Mouse (Mus musculus) hematopoietic stem cell, adult 5-6 weeks (primary cell): ENCODE results near the gene Lgals1. TPM values are rescaled to one million over a fixed set of nuclear protein-coding genes. Genes with fewer than 3 reads are reported as not detected.

Experiments
- ATAC-seq, 2 experiments: fragments of 125-278 bp in 1 of 2; replicated peaks in 1 of 2; 2 replicates each; pipeline ENCODE4 v1.8.0; 2016 to 2017; ENCODE audit warnings: inconsistent platforms in 2 of 2, mild to moderate bottlenecking in 2 of 2, moderate number of reproducible peaks in 2 of 2, low read depth in 1 of 2, moderate TSS enrichment in 1 of 2; ENCODE audit not compliant: low FRiP score in 2 of 2, poor library complexity in 2 of 2, severe bottlenecking in 2 of 2, insufficient read depth in 1 of 2, low TSS enrichment in 1 of 2
- total RNA-seq: library from RNA; stranded (forward); fragments of 172-1452, 232-1000 nt; gene quantifications from 2 replicates; pipeline ENCODE4 v1.2.3, GENCODE M21; 2017

Gene Lgals1
- total RNA-seq, 1 experiment from 2014 or later, result 77.1 TPM

GRCm38 (mm10) chr15:78927021-78927787 is 679 bp downstream of the Lgals1 start:
- ATAC-seq, result no peak

- ATAC-seq, result peak; percentile 78
These were observed 1.4 kb downstream of the Lgals1 start for GRCm38 (mm10) chr15:78927788-78928457.

- ATAC-seq, result no peak
These were observed 2.0 kb downstream of the Lgals1 start for GRCm38 (mm10) chr15:78928539-78928938.

- ATAC-seq, result no peak
These were observed 3.7 kb downstream of the Lgals1 start for GRCm38 (mm10) chr15:78930192-78930706.

- ATAC-seq, result no peak
These were observed 4.4 kb downstream of the Lgals1 start for GRCm38 (mm10) chr15:78930801-78931426.

GRCm38 (mm10) chr15:78931577-78931976 is 5.1 kb downstream of the Lgals1 start:
- peak; percentile 52 to 53; a peak in 3 of 4 replicates for ATAC-seq

- ATAC-seq, result peak; percentile 79 to 84
These were observed 8.3 kb downstream of the Lgals1 start, which contains the start of gene Nol12 for GRCm38 (mm10) chr15:78934784-78935320. Nol12 (plus strand) TSS chr15:78934933.

GRCm38 (mm10) chr15:78936403-78936802 is 9.9 kb downstream of the Lgals1 start:
- no peak for ATAC-seq

- ATAC-seq, result no peak
These were observed 10.8 kb downstream of the Lgals1 start for GRCm38 (mm10) chr15:78937311-78937710.

- no peak for ATAC-seq
These were observed 11.4 kb downstream of the Lgals1 start for GRCm38 (mm10) chr15:78937963-78938362.

GRCm38 (mm10) chr15:78940325-78940724 is 13.8 kb downstream of the Lgals1 start:
- no peak for ATAC-seq

- peak; percentile 66 to 67 for ATAC-seq
These were observed 16.1 kb downstream of the Lgals1 start for GRCm38 (mm10) chr15:78942663-78943062.

GRCm38 (mm10) chr15:78946232-78946631 is 19.7 kb downstream of the Lgals1 start:
- no peak for ATAC-seq

- ATAC-seq, result peak; percentile 89 to 92
These were observed 21.1 kb downstream of the Lgals1 start, which contains the start of gene Triobp for GRCm38 (mm10) chr15:78947657-78948056. Triobp (plus strand) TSS chr15:78947724.

- no peak for ATAC-seq
These were observed 21.7 kb downstream of the Lgals1 start for GRCm38 (mm10) chr15:78948152-78948725.

GRCm38 (mm10) chr15:78948883-78949282 is 22.4 kb downstream of the Lgals1 start:
- ATAC-seq, result no peak

- ATAC-seq, result no peak
These were observed 29.1 kb downstream of the Lgals1 start for GRCm38 (mm10) chr15:78955663-78956062.
